In genomic region chr4:148147714-148148113, GRCm38 (mm10) we compare ENCODE assay signal across 23 mouse cellular contexts. TPM values are rescaled to one million over a fixed set of nuclear protein-coding genes. Genes with fewer than 3 reads are reported as not detected.
"Had no signal": no experiment of that assay in that cellular context is flagged by ENCODE, and none has a peak within 500 bp of the region (broad histone marks: within the 10 kb centered on the region; RNA-seq: fewer than 3 reads in every experiment).

No protein-coding gene starts in this region.

- H3K27ac ChIP-seq: kidney, postnatal 0 days; layer of hippocampus, adult 2 months; limb, embryonic 10.5 days; limb, embryonic 13.5 days; liver, embryonic 14.5 days; macrophage; midbrain, embryonic 12.5 days; midbrain, embryonic 15.5 days; neural tube, embryonic 12.5 days; neural tube, embryonic 15.5 days; stomach, postnatal 0 days had no signal

- H3K9ac ChIP-seq: limb, embryonic 13.5 days; liver, embryonic 14.5 days; liver, postnatal 0 days; lung, embryonic 14.5 days; midbrain, embryonic 12.5 days; midbrain, embryonic 15.5 days; neural tube, embryonic 12.5 days; neural tube, embryonic 15.5 days had no signal

- H3K9me3 ChIP-seq: limb, embryonic 10.5 days; limb, embryonic 13.5 days; midbrain, embryonic 12.5 days; midbrain, embryonic 15.5 days; neural tube, embryonic 12.5 days; neural tube, embryonic 15.5 days had no signal

- H3K4me3 ChIP-seq: layer of hippocampus, adult 2 months; limb, embryonic 10.5 days; limb, embryonic 13.5 days; midbrain, embryonic 12.5 days; midbrain, embryonic 15.5 days; neural tube, embryonic 12.5 days; neural tube, embryonic 15.5 days had no signal

- H3K27me3 ChIP-seq: limb, embryonic 13.5 days; midbrain, embryonic 12.5 days; midbrain, embryonic 15.5 days; neural tube, embryonic 12.5 days; neural tube, embryonic 15.5 days had no signal

- DNase-seq: kidney, adult 9 months; kidney, postnatal 25 days; layer of hippocampus, adult 9-11 months; liver; liver, postnatal 0 days; lung, embryonic 14.5 days; right cerebral cortex, adult 18-20 months; right cerebral cortex, postnatal 14 days; right cerebral cortex, postnatal 4 days; thymus, adult 18-20 months; thymus, postnatal 36 days had no signal

- ATAC-seq: liver, postnatal 0 days; lung, postnatal 0 days; midbrain, embryonic 15.5 days had no signal

- H3K4me2 ChIP-seq: limb, embryonic 13.5 days; lung, embryonic 14.5 days; midbrain, embryonic 12.5 days; midbrain, embryonic 15.5 days; neural tube, embryonic 12.5 days; neural tube, embryonic 15.5 days had no signal

RNA-seq across cellular contexts. Expression of gene Fbxo2, which starts 12.7 kb away (rescaled TPM):
- polyA plus RNA-seq: liver, postnatal 0 days; macrophage had no signal

RNA-seq across cellular contexts. Expression of gene Draxin, which starts 17.2 kb away (rescaled TPM):
- polyA plus RNA-seq: lung, embryonic 14.5 days; macrophage; stomach, postnatal 0 days had no signal
